Mouse (Mus musculus): ENCODE results near the gene Sik2. TPM values are rescaled to one million over a fixed set of nuclear protein-coding genes. Genes with fewer than 3 reads are reported as not detected.

Gene Sik2
- polyA plus RNA-seq, 1 experiment from 2014 or later: 9.8 TPM

DNA sequence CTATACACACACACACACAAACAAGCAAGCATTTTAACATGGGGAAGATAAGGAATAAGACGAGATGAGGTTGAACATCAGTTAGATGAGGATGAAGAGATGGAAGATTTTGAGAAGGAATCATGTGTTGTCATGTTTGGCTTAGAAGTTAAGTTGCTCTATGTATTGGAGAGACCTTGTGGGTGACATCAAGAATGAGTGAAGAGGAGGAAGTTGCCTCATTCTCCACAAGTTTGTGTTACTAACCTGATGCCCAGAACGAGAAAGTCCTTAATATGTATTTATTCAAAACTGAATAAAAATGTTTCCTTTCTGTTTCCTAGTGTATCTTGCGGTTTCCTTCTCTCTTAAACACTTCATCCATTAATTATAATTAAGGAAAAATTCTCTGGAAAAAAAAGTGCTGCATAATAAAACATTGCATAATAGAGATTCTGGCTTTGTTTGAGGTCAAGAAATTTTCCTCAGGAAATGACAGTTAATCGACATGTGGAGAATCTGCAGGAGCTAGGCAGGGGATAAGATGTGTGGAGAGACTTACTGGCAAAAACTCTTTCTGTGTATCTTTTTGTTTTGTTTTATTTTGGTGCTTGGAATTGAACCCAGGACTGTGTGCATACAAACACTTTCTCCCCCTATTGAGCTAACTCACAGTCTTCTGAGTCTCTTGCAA is 12.4 kb upstream of the Sik2 start:
- WGBS (ENCODE audit: insufficient replicate concordance): 38% methylated on average over 4 of the region's 4 CpGs
- no peak for ATAC-seq (ENCODE audit: insufficient read depth)

DNA sequence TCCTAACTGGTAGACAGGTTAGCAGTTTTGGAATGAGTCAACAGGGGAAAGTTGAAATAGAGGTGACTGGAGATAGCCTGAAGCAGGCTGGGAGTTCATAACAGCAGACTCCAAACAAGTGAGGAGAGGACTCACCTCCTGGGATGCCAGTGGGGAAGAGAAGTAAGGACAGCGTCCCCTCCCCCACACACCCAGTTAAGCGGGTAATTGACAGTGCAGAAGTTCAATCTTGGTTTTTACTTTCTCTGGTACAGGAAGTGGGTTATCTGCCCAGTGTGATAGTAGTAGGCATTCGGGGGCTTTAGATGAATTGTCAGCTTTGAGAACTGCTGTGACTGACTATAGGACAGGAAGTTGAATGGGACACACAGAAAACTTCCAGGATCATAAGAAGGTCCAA is 11.5 kb upstream of the Sik2 start:
- no peak for ATAC-seq (ENCODE audit: insufficient read depth)
- no peaks in the 10 kb centered on the region for H3K27me3 ChIP-seq
- no peak overlapping the region for H3K9ac ChIP-seq
- H3K4me1 ChIP-seq (replicated peaks): 0 out of 2 replicates have a peak, but pooled peaks cover 4% of the 10 kb centered on the region
- no peak overlapping the region for H3K27ac ChIP-seq (replicated peaks)
- H3K9me3 ChIP-seq (replicated peaks): no peaks in the 10 kb centered on the region
- H3K36me3 ChIP-seq (replicated peaks): no peaks in the 10 kb centered on the region
- H3K4me3 ChIP-seq (replicated peaks): no peak overlapping the region
- WGBS (ENCODE audit: insufficient replicate concordance): 10% methylated on average over 3 of the region's 3 CpGs
- no peak overlapping the region for H3K4me2 ChIP-seq

More for the DNA sequence above, 12.4 kb upstream of the Sik2 start:
- Histone ChIP-seq H3K36me3 (replicated peaks) (no peaks in the 10 kb centered on the region), H3K27me3 (no peaks in the 10 kb centered on the region), H3K9me3 (replicated peaks) (no peaks in the 10 kb centered on the region), H3K4me2 (no peak overlapping the region), H3K4me1 (replicated peaks) (0 out of 2 replicates have a peak, but pooled peaks cover 4% of the 10 kb centered on the region), H3K4me3 (replicated peaks) (no peak overlapping the region), H3K27ac (replicated peaks) (no peak overlapping the region), H3K9ac (no peak overlapping the region)

DNA sequence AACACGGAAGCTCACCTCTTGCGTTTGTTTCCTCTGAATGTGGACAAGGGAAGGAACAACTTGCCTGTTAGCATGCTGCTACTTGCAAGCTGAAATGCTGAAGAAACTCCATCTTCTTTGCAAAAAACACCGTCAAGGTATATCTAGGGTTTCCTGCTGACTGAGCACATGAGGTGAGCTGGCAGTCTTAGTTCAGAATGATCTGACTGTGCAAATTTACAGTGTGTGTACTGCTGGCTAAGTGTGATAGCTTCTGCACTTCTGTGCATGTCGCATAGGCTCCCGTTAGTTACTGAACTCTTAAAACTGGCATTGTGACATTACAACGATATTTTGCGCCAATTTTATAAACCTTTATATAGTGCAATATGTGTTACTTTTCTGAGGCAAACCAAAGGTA is 10.8 kb upstream of the Sik2 start:
- no peak overlapping the region for H3K4me3 ChIP-seq (replicated peaks)
- H3K9ac ChIP-seq: no peak overlapping the region
- ATAC-seq (ENCODE audit: insufficient read depth): no peak
- 0 out of 2 replicates have a peak, but pooled peaks cover 4% of the 10 kb centered on the region for H3K4me1 ChIP-seq (replicated peaks)
- no peaks in the 10 kb centered on the region for H3K36me3 ChIP-seq (replicated peaks)
- 49% methylated on average over 7 of the region's 7 CpGs for WGBS (ENCODE audit: insufficient replicate concordance)
- H3K9me3 ChIP-seq (replicated peaks): no peaks in the 10 kb centered on the region
- no peak overlapping the region for H3K27ac ChIP-seq (replicated peaks)
- H3K27me3 ChIP-seq: no peaks in the 10 kb centered on the region
- no peak overlapping the region for H3K4me2 ChIP-seq

DNA sequence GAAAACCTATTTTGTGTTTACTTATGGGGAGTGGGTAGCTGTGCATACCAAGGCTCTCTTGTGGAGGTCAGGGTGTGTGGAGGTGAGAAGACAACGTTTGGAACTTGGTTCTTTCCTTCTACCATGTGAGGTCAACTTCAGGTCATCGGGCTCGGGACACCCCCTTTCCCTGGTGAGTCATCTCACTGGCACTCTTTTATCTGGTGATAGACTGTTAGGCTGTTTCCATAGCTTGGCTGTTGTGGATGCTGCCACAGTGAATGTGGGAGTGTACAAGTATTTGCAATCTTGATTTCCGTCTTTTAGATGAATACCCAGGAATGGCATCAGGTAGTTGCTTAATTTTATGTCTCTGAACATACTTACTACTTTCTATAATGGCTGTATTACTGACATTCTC is 6.9 kb upstream of the Sik2 start:
- ATAC-seq (ENCODE audit: insufficient read depth): no peak
- no peaks in the 10 kb centered on the region for H3K36me3 ChIP-seq (replicated peaks)
- H3K4me2 ChIP-seq: no peak overlapping the region
- H3K27me3 ChIP-seq: no peaks in the 10 kb centered on the region
- H3K9ac ChIP-seq: no peak overlapping the region
- WGBS (ENCODE audit: insufficient replicate concordance): 31% methylated on average over 4 of the region's 4 CpGs
- H3K4me1 ChIP-seq (replicated peaks): 0 out of 2 replicates have a peak, but pooled peaks cover 1% of the 10 kb centered on the region
- H3K4me3 ChIP-seq (replicated peaks): no peak overlapping the region
- no peak overlapping the region for H3K27ac ChIP-seq (replicated peaks)
- H3K9me3 ChIP-seq (replicated peaks): no peaks in the 10 kb centered on the region

DNA sequence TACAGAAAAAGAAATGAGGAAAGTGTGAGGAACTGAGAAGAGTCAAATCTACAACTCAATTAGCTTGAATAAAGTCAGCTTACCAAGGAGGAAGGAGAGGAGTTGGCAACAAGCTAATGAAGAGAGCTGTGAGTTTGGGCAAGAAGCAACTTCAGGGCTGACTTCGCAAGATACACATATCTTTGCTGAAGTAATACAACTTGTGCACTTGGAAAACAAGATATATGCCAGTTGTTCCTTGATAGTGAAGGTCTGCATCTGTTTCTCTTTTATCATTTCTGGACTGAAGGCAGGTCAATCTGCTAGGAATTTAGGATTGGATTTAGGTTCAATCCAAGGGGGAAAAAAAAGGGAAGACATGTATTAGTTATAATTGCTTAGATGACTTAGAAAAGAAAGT is 4.8 kb upstream of the Sik2 start:
- Histone ChIP-seq H3K27ac (replicated peaks) (no peak overlapping the region), H3K4me2 (no peak overlapping the region), H3K9me3 (replicated peaks) (no peaks in the 10 kb centered on the region), H3K4me3 (replicated peaks) (no peak overlapping the region), H3K36me3 (replicated peaks) (no peaks in the 10 kb centered on the region), H3K9ac (no peak overlapping the region), H3K4me1 (replicated peaks) (peaks cover 10% of the 10 kb centered on the region), H3K27me3 (no peaks in the 10 kb centered on the region)
- no peak for ATAC-seq (ENCODE audit: insufficient read depth)
- WGBS (ENCODE audit: insufficient replicate concordance): 45% methylated on average over 1 of the region's 1 CpGs

DNA sequence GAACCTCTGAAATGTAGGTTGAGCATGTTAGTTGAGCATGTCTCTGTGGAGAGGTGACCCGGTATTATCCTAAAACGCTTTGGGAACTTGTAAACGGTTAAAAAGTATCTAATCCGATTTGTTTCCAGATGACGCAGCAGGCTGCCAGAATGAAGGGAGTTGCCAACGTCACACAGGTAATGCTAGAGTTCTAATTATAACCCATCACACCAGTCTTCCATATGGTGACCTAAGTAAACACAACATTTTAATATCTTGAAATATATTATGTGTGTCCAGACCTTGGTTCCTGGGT is 730 bp upstream of the Sik2 start:
- H3K4me1 ChIP-seq (replicated peaks): peaks cover 29% of the 10 kb centered on the region
- peak overlapping the region; percentile 87 for H3K4me3 ChIP-seq (replicated peaks)
- ATAC-seq (ENCODE audit: insufficient read depth): no peak
- H3K4me2 ChIP-seq: peak overlapping the region; percentile 81
- 9% methylated on average over 6 of the region's 6 CpGs for WGBS (ENCODE audit: insufficient replicate concordance)
- H3K9me3 ChIP-seq (replicated peaks): no peaks in the 10 kb centered on the region
- H3K27me3 ChIP-seq: no peaks in the 10 kb centered on the region
- H3K9ac ChIP-seq: peak overlapping the region; percentile 52
- H3K36me3 ChIP-seq (replicated peaks): no peaks in the 10 kb centered on the region
- 0 out of 2 replicates have a peak overlapping the region, but pooled peaks have one; percentile 34 for H3K27ac ChIP-seq (replicated peaks)

DNA sequence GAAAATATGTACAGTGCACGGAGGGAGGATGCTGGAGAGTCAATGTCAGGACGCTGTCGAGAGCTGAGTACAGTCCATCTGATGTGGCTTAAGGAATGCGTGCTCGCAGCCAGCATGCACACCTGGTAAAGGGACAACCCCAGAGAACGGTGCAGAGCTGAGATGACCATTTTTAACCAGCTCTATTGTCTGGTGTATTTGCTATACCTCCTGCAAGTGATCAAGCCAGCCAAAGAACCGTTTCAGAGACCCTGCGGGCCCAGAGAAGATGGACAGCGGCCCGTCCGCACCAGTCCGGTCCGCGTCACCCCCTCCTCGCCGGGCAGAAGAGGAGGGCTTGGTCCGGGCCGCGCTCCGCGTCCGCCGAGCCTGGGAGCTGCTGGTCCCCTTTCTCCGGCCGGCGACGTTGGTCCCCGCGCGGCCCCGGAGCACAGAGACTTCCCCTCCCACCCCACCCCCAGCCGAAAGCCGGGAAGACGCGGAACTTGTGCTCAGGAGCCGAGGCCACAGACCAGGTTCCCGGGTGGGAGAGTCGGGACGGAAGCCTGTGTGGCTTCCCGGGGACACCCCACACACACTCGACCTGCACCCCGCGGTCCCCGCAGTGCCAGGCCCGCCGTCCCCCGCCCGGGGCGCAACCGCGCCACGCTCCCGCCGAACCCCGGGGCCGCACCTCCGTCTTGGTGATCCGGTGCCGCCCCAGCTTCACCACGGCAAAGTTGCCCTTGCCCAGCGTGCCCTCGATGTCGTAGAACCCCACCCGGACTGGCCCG is 619 bp downstream of the Sik2 start:
- WGBS (ENCODE audit: insufficient replicate concordance): under 1% methylated on average over 64 of the region's 65 CpGs
- Histone ChIP-seq H3K4me3 (replicated peaks) (peak overlapping the region; percentile 87), H3K9ac (peak overlapping the region; percentile 90), H3K27me3 (no peaks in the 10 kb centered on the region), H3K27ac (replicated peaks) (peak overlapping the region; percentile 95), H3K4me2 (peak overlapping the region; percentile 81), H3K36me3 (replicated peaks) (no peaks in the 10 kb centered on the region), H3K4me1 (replicated peaks) (peaks cover 35% of the 10 kb centered on the region), H3K9me3 (replicated peaks) (no peaks in the 10 kb centered on the region)
- ATAC-seq (ENCODE audit: insufficient read depth): peak; percentile 66

DNA sequence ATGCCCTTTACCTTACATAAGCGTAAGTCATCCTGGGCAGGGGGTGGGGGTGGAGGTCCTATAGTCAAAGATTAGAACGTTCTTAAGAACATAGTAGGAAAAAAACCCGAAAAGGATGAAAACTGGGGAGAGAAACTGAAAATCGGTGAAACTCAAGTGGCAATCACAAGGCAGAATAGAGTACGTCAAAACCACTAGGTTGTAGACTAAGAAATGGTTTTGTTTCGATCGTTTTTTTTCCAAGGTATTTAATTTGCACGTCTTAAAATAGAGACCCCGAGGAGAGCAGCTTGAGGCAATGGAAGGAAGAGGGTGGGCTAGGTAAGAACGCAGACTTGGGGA is 1.2 kb downstream of the Sik2 start:
- H3K9ac ChIP-seq: peak overlapping the region; percentile 90
- H3K4me1 ChIP-seq (replicated peaks): peaks cover 35% of the 10 kb centered on the region
- no peak for ATAC-seq (ENCODE audit: insufficient read depth)
- H3K27ac ChIP-seq (replicated peaks): peak overlapping the region; percentile 95
- WGBS (ENCODE audit: insufficient replicate concordance): 10% methylated on average over 10 of the region's 10 CpGs
- peak overlapping the region; percentile 81 for H3K4me2 ChIP-seq
- no peaks in the 10 kb centered on the region for H3K9me3 ChIP-seq (replicated peaks)
- H3K4me3 ChIP-seq (replicated peaks): peak overlapping the region; percentile 87
- H3K36me3 ChIP-seq (replicated peaks): no peaks in the 10 kb centered on the region
- H3K27me3 ChIP-seq: no peaks in the 10 kb centered on the region

DNA sequence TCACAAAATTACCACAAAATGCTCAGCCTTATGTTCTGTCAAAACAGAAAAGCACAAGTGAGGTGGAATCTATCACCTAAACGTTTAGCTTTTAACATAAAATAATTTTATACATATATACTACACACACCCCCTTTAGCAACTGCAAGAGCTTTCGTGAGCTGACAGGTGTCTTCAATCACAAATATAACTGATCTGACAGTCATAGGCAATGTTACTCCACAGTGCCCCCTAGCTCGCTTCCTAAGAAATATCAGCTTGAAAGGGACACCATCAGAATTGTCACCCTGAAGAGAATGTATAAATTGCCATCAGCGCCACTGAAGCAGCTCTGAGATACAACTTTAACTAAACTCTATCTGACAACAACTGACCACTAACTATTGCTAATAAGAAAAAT is 2.0 kb downstream of the Sik2 start:
- H3K4me2 ChIP-seq: peak overlapping the region; percentile 81
- H3K4me3 ChIP-seq (replicated peaks): peak overlapping the region; percentile 87
- H3K9me3 ChIP-seq (replicated peaks): no peaks in the 10 kb centered on the region
- H3K4me1 ChIP-seq (replicated peaks): peaks cover 39% of the 10 kb centered on the region
- no peaks in the 10 kb centered on the region for H3K27me3 ChIP-seq
- H3K36me3 ChIP-seq (replicated peaks): no peaks in the 10 kb centered on the region
- 1% methylated on average over 4 of the region's 4 CpGs for WGBS (ENCODE audit: insufficient replicate concordance)
- H3K27ac ChIP-seq (replicated peaks): no peak overlapping the region
- H3K9ac ChIP-seq: peak overlapping the region; percentile 19; the same call in 1 of the 2 replicates
- no peak for ATAC-seq (ENCODE audit: insufficient read depth)

DNA sequence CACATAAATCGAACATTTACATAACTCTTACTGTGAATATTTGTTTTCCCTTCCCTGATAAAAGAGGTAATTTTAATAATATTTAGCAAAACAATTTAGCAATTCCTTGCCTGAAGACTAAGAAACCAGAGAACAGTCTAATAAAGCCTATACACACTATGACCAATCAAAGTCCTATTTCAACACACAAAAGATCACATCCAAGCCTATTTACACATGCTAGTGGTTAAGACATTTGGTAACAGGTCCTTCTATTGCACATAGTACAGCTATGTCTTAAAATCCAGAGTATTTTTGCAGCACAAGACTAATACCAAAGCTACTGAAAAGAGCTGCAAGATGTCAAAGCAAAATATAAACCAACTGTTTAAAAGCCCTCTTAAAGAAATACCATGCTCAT is 4.8 kb downstream of the Sik2 start:
- Histone ChIP-seq H3K4me3 (replicated peaks) (no peak overlapping the region), H3K4me2 (no peak overlapping the region), H3K36me3 (replicated peaks) (peaks cover 6% of the 10 kb centered on the region), H3K9ac (no peak overlapping the region), H3K27ac (replicated peaks) (no peak overlapping the region), H3K9me3 (replicated peaks) (no peaks in the 10 kb centered on the region), H3K27me3 (no peaks in the 10 kb centered on the region), H3K4me1 (replicated peaks) (peaks cover 29% of the 10 kb centered on the region)
- 53% methylated on average over 1 of the region's 1 CpGs for WGBS (ENCODE audit: insufficient replicate concordance)
- ATAC-seq (ENCODE audit: insufficient read depth): no peak

DNA sequence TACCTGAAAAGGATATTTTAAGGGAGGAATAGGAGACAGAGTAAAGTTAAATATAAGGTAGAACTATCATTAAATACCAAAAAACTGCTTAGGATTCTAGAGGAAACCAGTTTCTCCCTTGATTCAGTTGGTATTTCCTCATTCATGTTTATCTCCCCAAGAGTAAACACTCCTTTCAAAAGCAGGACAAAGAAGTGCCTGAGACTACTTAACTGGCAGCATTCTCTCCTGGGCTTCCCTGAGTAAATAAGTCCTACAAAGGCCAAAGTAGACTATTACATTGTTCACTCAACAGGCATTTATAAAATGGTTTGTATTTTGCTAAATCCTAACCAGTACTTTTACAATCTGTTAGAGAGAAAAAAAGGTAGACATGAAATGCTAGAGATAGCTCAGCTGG is 22.2 kb downstream of the Sik2 start:
- peaks cover 18% of the 10 kb centered on the region; the same call in 1 of the 2 replicates for H3K36me3 ChIP-seq (replicated peaks)
- H3K4me3 ChIP-seq (replicated peaks): no peak overlapping the region
- no peak overlapping the region for H3K27ac ChIP-seq (replicated peaks)
- H3K9me3 ChIP-seq (replicated peaks): no peaks in the 10 kb centered on the region
- H3K4me1 ChIP-seq (replicated peaks): 0 out of 2 replicates have a peak, but pooled peaks cover 3% of the 10 kb centered on the region
- H3K4me2 ChIP-seq: no peak overlapping the region
- H3K9ac ChIP-seq: no peak overlapping the region
- H3K27me3 ChIP-seq: no peaks in the 10 kb centered on the region
- no peak for ATAC-seq (ENCODE audit: insufficient read depth)
